Mouse (Mus musculus) CD4-positive, CD25-positive, alpha-beta regulatory T cell (primary cell): ENCODE data around the gene 1700061G19Rik. TPM values are rescaled to one million over a fixed set of nuclear protein-coding genes. Genes with fewer than 3 reads are reported as not detected.

Experiments used
- polyA plus RNA-seq: library from polyadenylated mRNA; unstranded; fragments of 100-300 nt; shearing (Covaris generic); gene quantifications from one replicate; pipeline ENCODE4 v1.2.1, GENCODE M21; 2017

1700061G19Rik gene
- 0.24 TPM for polyA plus RNA-seq

DNA sequence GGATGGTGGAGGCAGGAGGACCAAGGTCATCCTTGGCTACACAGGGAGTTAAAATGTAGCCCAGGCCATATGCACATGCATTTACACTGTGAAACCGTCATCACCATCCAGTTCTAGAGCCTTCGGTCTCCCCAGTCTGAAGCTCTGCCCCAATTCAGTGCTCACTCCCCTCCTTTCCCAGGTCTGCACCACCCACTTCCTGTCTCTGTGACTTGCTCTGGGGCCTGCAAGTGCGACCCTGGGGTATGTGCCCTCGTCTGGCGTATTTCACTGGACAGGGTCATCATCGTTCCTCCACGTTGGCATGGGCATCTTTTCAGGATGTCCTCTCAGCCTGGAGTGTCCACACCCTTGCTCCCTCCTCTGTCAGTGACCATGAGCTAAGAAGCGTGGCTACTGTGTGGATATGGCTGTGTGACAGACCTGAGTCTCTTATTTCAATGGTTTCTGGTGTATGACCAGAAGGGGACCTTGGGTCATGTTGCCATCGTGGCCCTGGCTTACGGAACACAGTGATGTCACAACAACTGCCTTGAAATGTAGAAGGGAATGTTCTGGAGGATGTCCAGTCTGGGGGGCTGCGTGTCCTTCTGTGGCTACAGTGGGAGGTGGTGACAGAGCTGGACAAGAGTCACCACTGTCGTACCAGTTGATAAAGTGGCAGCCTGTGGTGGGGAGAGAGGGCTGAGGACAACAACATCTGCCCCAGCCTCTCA is at the start of gene 1700061G19Rik:
Gene 1700061G19Rik (plus strand): TSS at position 542 of the 716 bp plus-strand sequence.

GRCm38 (mm10) chr17:56830411-56831110 is 44.7 kb upstream of the 1700061G19Rik start, which contains the start of gene Rfx2:
TSS of gene Rfx2 (minus strand) at chr17:56831013.

GRCm38 (mm10) chr17:56874237-56874636 is 1.0 kb upstream of the 1700061G19Rik start, which contains the start of gene Acsbg2:
TSS of gene Acsbg2 (minus strand) at chr17:56874447.

DNA sequence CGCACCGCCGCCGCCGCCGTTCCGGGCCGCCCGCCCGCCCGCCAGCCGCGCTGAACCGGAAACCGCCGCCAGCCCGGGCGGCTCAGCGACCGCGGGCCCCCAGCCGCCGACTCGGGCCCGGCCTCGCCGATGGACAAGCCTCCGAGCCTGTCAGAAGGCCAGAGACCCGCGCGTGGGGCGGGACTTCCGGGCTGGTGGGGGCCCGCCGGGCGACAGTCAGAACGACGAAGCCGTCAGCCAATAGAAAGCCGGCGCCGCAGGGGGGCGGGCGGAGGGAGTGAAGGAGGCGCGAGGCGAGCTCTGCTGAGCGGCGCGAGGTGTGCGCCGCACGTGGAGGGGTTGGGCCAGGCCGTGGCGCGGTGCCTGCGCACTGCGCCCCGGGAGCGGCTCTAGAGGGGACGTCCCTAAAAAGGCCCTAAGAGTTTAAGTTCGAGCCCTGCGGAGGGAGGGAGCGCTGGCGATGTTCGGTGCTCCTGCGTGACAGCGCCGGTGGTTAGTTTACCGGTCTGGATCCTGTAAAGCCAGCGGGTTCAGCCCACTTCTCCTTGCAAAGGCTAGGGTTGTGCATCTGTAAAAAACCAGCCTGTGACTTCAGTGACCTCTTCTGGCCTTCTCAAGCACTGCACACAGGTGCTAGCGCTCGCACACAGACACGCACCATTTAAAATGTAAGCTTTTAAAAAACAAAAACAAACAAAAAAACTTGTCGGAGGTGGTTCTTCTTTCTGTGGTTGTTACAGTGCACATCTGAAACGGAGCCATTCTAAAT is 60.3 kb downstream of the 1700061G19Rik start, which contains the start of gene Mllt1:
Gene Mllt1 (minus strand): TSS at position 53 of the 769 bp plus-strand sequence.

Other genes starting within 250 kb of the 1700061G19Rik start
- 47.3 TPM for gene Lonp1, start 248.6 kb upstream of the 1700061G19Rik start, polyA plus RNA-seq
- 2.0 TPM for gene Catsperd, start 247.3 kb upstream of the 1700061G19Rik start, polyA plus RNA-seq
- gene Ranbp3, start 202.2 kb upstream of the 1700061G19Rik start, polyA plus RNA-seq, result 110 TPM
- 249 TPM for gene Ndufa11, start 157.7 kb upstream of the 1700061G19Rik start, polyA plus RNA-seq
- 21.2 TPM for gene Vmac, start 157.5 kb upstream of the 1700061G19Rik start, polyA plus RNA-seq
- 0.18 TPM for gene Nrtn, start 117.9 kb upstream of the 1700061G19Rik start, polyA plus RNA-seq
- 57.9 TPM for gene Dus3l, start 110.7 kb upstream of the 1700061G19Rik start, polyA plus RNA-seq
- gene Prr22, start 105.2 kb upstream of the 1700061G19Rik start, polyA plus RNA-seq, result 1.8 TPM
- 1.4 TPM for gene Rfx2, start 44.5 kb upstream of the 1700061G19Rik start, polyA plus RNA-seq
- not detected for gene Acsbg2, start 1.0 kb upstream of the 1700061G19Rik start, polyA plus RNA-seq
- 42.0 TPM for gene Mllt1, start 59.9 kb downstream of the 1700061G19Rik start, polyA plus RNA-seq
- not detected for gene Acer1, start 106.6 kb downstream of the 1700061G19Rik start, polyA plus RNA-seq
- gene Clpp, start 114.8 kb downstream of the 1700061G19Rik start, polyA plus RNA-seq, result 76.9 TPM
- 34.2 TPM for gene Alkbh7, start 121.9 kb downstream of the 1700061G19Rik start, polyA plus RNA-seq
- gene Pspn, start 124.5 kb downstream of the 1700061G19Rik start, polyA plus RNA-seq, result 1.6 TPM
- 90.6 TPM for gene Gtf2f1, start 135.8 kb downstream of the 1700061G19Rik start, polyA plus RNA-seq
- gene Gm17949, start 136.0 kb downstream of the 1700061G19Rik start, polyA plus RNA-seq, result 0.61 TPM
- 56.0 TPM for gene Khsrp, start 156.0 kb downstream of the 1700061G19Rik start, polyA plus RNA-seq
- not detected for gene Slc25a41, start 166.2 kb downstream of the 1700061G19Rik start, polyA plus RNA-seq
- gene Crb3, start 183.6 kb downstream of the 1700061G19Rik start, polyA plus RNA-seq, result 1.1 TPM
- 7.9 TPM for gene Slc25a23, start 184.4 kb downstream of the 1700061G19Rik start, polyA plus RNA-seq
- 288 TPM for gene Dennd1c, start 203.0 kb downstream of the 1700061G19Rik start, polyA plus RNA-seq
- 1.8 TPM for gene Tubb4a, start 212.3 kb downstream of the 1700061G19Rik start, polyA plus RNA-seq
- gene Tnfsf9, start 229.8 kb downstream of the 1700061G19Rik start, polyA plus RNA-seq, result 4.1 TPM